8 mouse cellular contexts compared by ENCODE assay signal in the genomic region with DNA sequence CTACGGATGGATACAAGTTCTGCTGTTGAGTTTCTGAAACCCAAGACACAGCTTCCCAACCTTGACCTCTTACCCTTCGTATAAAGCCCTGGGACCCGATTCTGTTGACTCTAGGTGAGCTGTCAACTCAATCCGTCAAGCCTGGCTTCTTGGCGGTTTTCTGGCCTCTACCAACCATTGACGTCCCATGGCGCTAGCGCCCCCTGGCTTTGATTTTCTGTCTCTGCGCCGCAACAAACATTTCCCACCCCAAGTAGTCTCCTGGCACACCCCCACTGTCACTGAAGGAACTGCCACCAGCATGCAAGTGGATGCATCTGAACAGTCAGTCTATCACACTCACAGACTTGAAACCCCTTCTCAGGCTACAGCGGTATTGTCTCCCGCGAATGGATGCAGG. TPM values are rescaled to one million over a fixed set of nuclear protein-coding genes. Genes with fewer than 3 reads are reported as not detected.
DNase-seq lines count a peak whose midpoint lies in the region; ATAC-seq and TF ChIP-seq lines count a peak whose summit lies in the region.

No protein-coding gene starts in this region.

- peak overlapping the region; percentile 87 for H3K4me2 ChIP-seq in liver, postnatal 0 days (ENCODE audit: low read depth, low read length)
- peak overlapping the region; percentile 79 for H3K4me2 ChIP-seq in neural tube, embryonic 12.5 days (replicated peaks)

- no peak for TF ChIP-seq EP300 in liver, postnatal 0 days (IDR thresholded peaks at IDR 0.05; ENCODE audit: low read depth)

- no peaks in the 10 kb centered on the region for H3K36me3 ChIP-seq in liver, postnatal 0 days (replicated peaks; ENCODE audit: insufficient read depth, low read length)
- H3K36me3 ChIP-seq in neural tube, embryonic 12.5 days = no peaks in the 10 kb centered on the region

- H3K9me3 ChIP-seq in liver, postnatal 0 days (ENCODE audit: low read length) = no peaks in the 10 kb centered on the region
- no peaks in the 10 kb centered on the region for H3K9me3 ChIP-seq in neural tube, embryonic 12.5 days

- H3K27ac ChIP-seq in liver, postnatal 0 days (ENCODE audit: low read depth) = no peak overlapping the region
- H3K27ac ChIP-seq in neural tube, embryonic 12.5 days = no peak overlapping the region; the same call in 1 of the 2 replicates

- H3K9ac ChIP-seq in liver, postnatal 0 days (replicated peaks) = no peak overlapping the region
- no peak overlapping the region for H3K9ac ChIP-seq in neural tube, embryonic 12.5 days

- 13% methylated on average over 13 of the region's 13 CpGs for WGBS in liver, postnatal 0 days (ENCODE audit: insufficient replicate concordance)
- 10% methylated on average over 13 of the region's 13 CpGs for WGBS in neural tube, embryonic 12.5 days

- TF ChIP-seq CTCF in liver, postnatal 0 days (IDR thresholded peaks at IDR 0.05; ENCODE audit: low read depth) = peak; percentile 73

- no peak for ATAC-seq in liver, postnatal 0 days
- no peak; the same call in 1 of the 2 replicates for ATAC-seq in neural tube, embryonic 12.5 days (ENCODE audit: low FRiP score, low read depth)
- no peak for ATAC-seq in activated CD4-positive, CD25-positive, alpha-beta regulatory T cell, adult 4 months

- H3K4me3 ChIP-seq in liver, postnatal 0 days (ENCODE audit: low read depth, low read length) = peak overlapping the region; percentile 48
- no peak overlapping the region for H3K4me3 ChIP-seq in neural tube, embryonic 12.5 days

- H3K4me1 ChIP-seq in liver, postnatal 0 days (ENCODE audit: insufficient read depth) = peaks cover 30% of the 10 kb centered on the region
- H3K4me1 ChIP-seq in neural tube, embryonic 12.5 days = peaks cover 18% of the 10 kb centered on the region

- DNase-seq in A20 (ENCODE audit: low read depth, low spot score) (peak; percentile 71), R1 (ENCODE audit: low read depth, low spot score) (peak; percentile 89)
- peak; percentile 59 to 64 for DNase-seq in cerebellum, postnatal 36 days
- peak; percentile 45 to 60 for DNase-seq in heart, adult 9 months (ENCODE audit: low spot score in 2 of 2)
- peak; percentile 67 to 76 for DNase-seq in kidney, adult 8-10 months
- peak; percentile 71 for DNase-seq in liver, postnatal 0 days

- H3K27me3 ChIP-seq in liver, postnatal 0 days (ENCODE audit: insufficient read depth, low read length) = peaks cover 34% of the 10 kb centered on the region
- H3K27me3 ChIP-seq in neural tube, embryonic 12.5 days (replicated peaks) = peaks cover 12% of the 10 kb centered on the region

RNA-seq across cellular contexts. Expression of a gene that starts 3.3 kb away (rescaled TPM):
- 1.8 and 2.0 TPM in 2 replicates for polyA plus RNA-seq in liver, postnatal 0 days (2015; fragmentation: Nextera tagmentation; extraction: Ambion mirVana)
- 6.4 and 8.9 TPM in 2 replicates for polyA plus RNA-seq in neural tube, embryonic 12.5 days (2016; fragmentation: Nextera tagmentation; extraction: Ambion mirVana)
- polyA plus RNA-seq in activated CD4-positive, CD25-positive, alpha-beta regulatory T cell, adult 4 months (2017; shearing (Covaris generic)) = not detected

RNA-seq across cellular contexts. Expression of a gene that starts 11.0 kb away (rescaled TPM):
- not detected in 2 replicates for polyA plus RNA-seq in liver, postnatal 0 days (2015; fragmentation: Nextera tagmentation; extraction: Ambion mirVana)
- 3.7 and 5.1 TPM in 2 replicates for polyA plus RNA-seq in neural tube, embryonic 12.5 days (2016; fragmentation: Nextera tagmentation; extraction: Ambion mirVana)
- not detected for polyA plus RNA-seq in activated CD4-positive, CD25-positive, alpha-beta regulatory T cell, adult 4 months (2017; shearing (Covaris generic))

RNA-seq across cellular contexts. Expression of a gene that starts 41.2 kb away (rescaled TPM):
- polyA plus RNA-seq in liver, postnatal 0 days (2015; fragmentation: Nextera tagmentation; extraction: Ambion mirVana) = 13.6 and 14.4 TPM in 2 replicates
- polyA plus RNA-seq in neural tube, embryonic 12.5 days (2016; fragmentation: Nextera tagmentation; extraction: Ambion mirVana) = 54.3 and 57.6 TPM in 2 replicates
- 10 to 100 TPM; 15.5 to 25.6 TPM for polyA plus RNA-seq in activated CD4-positive, CD25-positive, alpha-beta regulatory T cell, adult 4 months (2017; shearing (Covaris generic))

RNA-seq across cellular contexts. Expression of a gene that starts 41.5 kb away (rescaled TPM):
- polyA plus RNA-seq in liver, postnatal 0 days (2015; fragmentation: Nextera tagmentation; extraction: Ambion mirVana) = 2.4 and 2.5 TPM in 2 replicates
- polyA plus RNA-seq in neural tube, embryonic 12.5 days (2016; fragmentation: Nextera tagmentation; extraction: Ambion mirVana) = 10.0 TPM in 2 replicates
- 1 to 10 TPM; 2.2 to 2.5 TPM for polyA plus RNA-seq in activated CD4-positive, CD25-positive, alpha-beta regulatory T cell, adult 4 months (2017; shearing (Covaris generic))
